Mouse (Mus musculus) cerebellum, adult 9-11 months (tissue): ENCODE results near the gene Rac2.

Source experiments
- DNase-seq: peaks from one replicate; pipeline ENCODE4 v3.0.0; 2022

The Rac2 gene

GRCm38 (mm10) chr15:78515759-78516158 lies 56.8 kb downstream of the Rac2 start:
- DNase-seq: no peak

GRCm38 (mm10) chr15:78514393-78515146 lies 58.0 kb downstream of the Rac2 start:
- DNase-seq: peak; percentile 76

GRCm38 (mm10) chr15:78513019-78513418 lies 59.6 kb downstream of the Rac2 start:
- DNase-seq: no peak

GRCm38 (mm10) chr15:78511951-78512350 lies 60.6 kb downstream of the Rac2 start:
- DNase-seq: no peak

- DNase-seq: no peak
These were observed 61.8 kb downstream of the Rac2 start for GRCm38 (mm10) chr15:78510736-78511135.

DNA sequence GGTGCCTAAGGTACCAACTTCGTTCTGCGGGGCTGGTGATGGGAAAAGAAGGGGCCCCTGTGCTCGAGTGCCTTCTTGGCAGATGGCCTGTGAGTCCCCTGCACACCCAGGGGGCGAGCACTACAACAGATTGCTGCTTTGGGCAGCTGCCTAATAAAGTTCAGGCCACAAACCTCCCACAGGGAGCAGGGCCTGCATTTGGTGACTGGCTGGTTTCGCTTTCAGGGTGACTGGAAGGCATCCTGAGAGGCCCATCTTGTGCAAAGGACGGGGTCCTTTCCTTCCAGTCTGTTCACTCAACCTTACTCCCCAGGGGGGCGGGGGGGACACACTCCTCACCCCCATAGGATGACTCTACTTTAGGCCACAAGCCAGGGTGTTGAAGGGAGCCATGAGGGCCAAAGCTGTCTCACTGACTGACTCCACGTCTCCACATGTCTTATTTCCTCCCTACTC lies 62.4 kb downstream of the Rac2 start:
- DNase-seq: no peak

GRCm38 (mm10) chr15:78509297-78509899 lies 63.2 kb downstream of the Rac2 start:
- DNase-seq: no peak
